Mouse (Mus musculus): ENCODE measurements at regions not wholly inside any gene's neighbourhood (a gene's known extent, or its start where the extent isn't known, plus 50 kb on each side); places are given as distances from the start of the nearest gene placed in this dataset.
A peak's percentile ranks its signal among the peaks of the same experiment; 100 is the strongest.

- DNase-seq = no peak
These were observed 454.6 kb upstream of the Ptprd start for GRCm38 (mm10) chr4:78666326-78666725.

- no peak for DNase-seq
These were observed 431.0 kb upstream of the Ptprd start for GRCm38 (mm10) chr4:78642773-78643172.

GRCm38 (mm10) chr4:78606461-78606830, 394.7 kb upstream of the Ptprd start:
- DNase-seq = peak; percentile 2 to 5

GRCm38 (mm10) chr4:78605763-78606460, 394.2 kb upstream of the Ptprd start:
- DNase-seq = no peak

- DNase-seq = no peak
These were observed 369.8 kb upstream of the Ptprd start for GRCm38 (mm10) chr4:78581590-78581989.

GRCm38 (mm10) chr4:78565356-78565755, 353.6 kb upstream of the Ptprd start:
- DNase-seq = no peak
